Comparison of ENCODE assay signal across 24 mouse cellular contexts in genomic region chr16:44876625-44877024, GRCm38 (mm10). TPM values are rescaled to one million over a fixed set of nuclear protein-coding genes. Genes with fewer than 3 reads are reported as not detected.
"Had no signal": no experiment of that assay in that cellular context is flagged by ENCODE, and none has a peak within 500 bp of the region (broad histone marks: within the 10 kb centered on the region; RNA-seq: fewer than 3 reads in every experiment).

No protein-coding gene starts in this region.

- H3K4me3 ChIP-seq: kidney, embryonic 15.5 days; layer of hippocampus, adult 2 months; lung, embryonic 15.5 days had no signal

- H3K4me1 ChIP-seq: kidney, embryonic 15.5 days; lung, embryonic 15.5 days had no signal

- H3K27me3 ChIP-seq: kidney, embryonic 15.5 days; lung, embryonic 15.5 days had no signal

- H3K9me3 ChIP-seq: kidney, embryonic 15.5 days; lung, embryonic 15.5 days had no signal

- H3K9ac ChIP-seq: kidney, embryonic 15.5 days; liver, embryonic 14.5 days; lung, embryonic 15.5 days had no signal

- DNase-seq: kidney, adult 8-10 months; kidney, postnatal 10 days; kidney, postnatal 36 days; layer of hippocampus, adult 9-11 months; lung, adult 18-20 months; lung, postnatal 10 days; lung, postnatal 36 days; midbrain, embryonic 14.5 days; thymus, adult 18-20 months; thymus, postnatal 14 days; thymus, postnatal 4 days had no signal

- H3K36me3 ChIP-seq: kidney, embryonic 15.5 days; lung, embryonic 15.5 days had no signal

- H3K27ac ChIP-seq: kidney, embryonic 15.5 days; layer of hippocampus, adult 2 months; liver, embryonic 14.5 days; lung, embryonic 15.5 days had no signal

- H3K4me2 ChIP-seq: kidney, embryonic 15.5 days; lung, embryonic 15.5 days; midbrain, embryonic 11.5 days had no signal

RNA-seq across cellular contexts. Expression of gene Cd200r2, which starts 9.7 kb away (rescaled TPM):
- total RNA-seq: layer of hippocampus, adult 2 months; layer of hippocampus, postnatal 25 days; left cerebral cortex, adult 18-20 months; left cerebral cortex, postnatal 25 days; megakaryocyte-erythroid progenitor cell, adult 5-6 weeks had no signal
- polyA plus RNA-seq: kidney, embryonic 15.5 days; limb, embryonic 11.5 days; liver, adult 2 months; liver, embryonic 14.5 days; lung, embryonic 15.5 days; midbrain, embryonic 11.5 days; midbrain, embryonic 14.5 days; midbrain, postnatal 0 days; neural tube, embryonic 11.5 days had no signal
